Mouse (Mus musculus): ENCODE measurements around the gene Tut1. TPM values are rescaled to one million over a fixed set of nuclear protein-coding genes. Genes with fewer than 3 reads are reported as not detected.

Tut1 gene
- 26.1 and 29.3 TPM in 2 replicates for polyA plus RNA-seq (2012; rRNA removed)

DNA sequence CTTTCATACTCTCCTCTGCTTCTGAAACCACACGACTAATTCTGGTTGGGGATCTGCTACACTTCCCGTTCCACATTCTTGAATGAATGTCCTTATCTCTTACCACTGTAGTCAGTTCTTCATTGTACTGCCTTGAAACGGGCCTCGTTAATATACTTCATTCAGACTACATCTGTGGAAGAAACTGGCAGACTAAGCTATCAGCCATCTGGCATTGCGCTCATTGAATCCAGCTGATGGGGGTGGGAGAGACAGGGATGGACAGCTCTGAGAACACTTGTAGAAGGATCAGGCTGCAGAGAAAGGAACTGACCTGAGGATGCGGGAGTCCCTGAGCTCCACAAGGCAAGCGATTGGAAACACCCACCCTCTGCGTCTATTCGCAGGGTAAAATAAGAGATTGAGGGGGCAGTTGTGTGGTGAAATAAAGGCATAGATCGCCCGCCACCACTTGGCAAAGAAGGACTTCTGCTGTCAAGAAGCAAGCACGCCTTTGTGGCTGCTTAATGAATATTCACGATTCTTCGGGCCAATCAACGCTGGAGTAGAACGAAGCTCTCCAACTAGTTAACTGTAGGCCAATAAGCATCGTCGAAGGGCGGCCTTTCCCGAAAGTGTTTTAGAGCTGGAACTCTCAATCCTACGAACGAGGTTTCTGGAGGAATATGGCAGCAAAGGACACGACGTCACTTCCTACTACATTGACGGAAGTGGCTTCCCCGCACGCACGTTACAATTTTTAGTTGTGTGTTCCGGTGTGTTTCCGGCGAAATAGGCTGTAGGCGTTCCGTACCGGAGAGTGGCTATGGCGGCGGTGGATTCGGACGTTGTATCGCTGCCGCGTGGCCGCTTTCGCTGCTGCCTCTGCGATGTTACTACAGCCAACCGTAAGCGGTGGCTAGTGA lies at the start of gene Tut1:
Gene Tut1, plus strand, starts transcription at position 713 of the 905 bp plus-strand sequence.

DNA sequence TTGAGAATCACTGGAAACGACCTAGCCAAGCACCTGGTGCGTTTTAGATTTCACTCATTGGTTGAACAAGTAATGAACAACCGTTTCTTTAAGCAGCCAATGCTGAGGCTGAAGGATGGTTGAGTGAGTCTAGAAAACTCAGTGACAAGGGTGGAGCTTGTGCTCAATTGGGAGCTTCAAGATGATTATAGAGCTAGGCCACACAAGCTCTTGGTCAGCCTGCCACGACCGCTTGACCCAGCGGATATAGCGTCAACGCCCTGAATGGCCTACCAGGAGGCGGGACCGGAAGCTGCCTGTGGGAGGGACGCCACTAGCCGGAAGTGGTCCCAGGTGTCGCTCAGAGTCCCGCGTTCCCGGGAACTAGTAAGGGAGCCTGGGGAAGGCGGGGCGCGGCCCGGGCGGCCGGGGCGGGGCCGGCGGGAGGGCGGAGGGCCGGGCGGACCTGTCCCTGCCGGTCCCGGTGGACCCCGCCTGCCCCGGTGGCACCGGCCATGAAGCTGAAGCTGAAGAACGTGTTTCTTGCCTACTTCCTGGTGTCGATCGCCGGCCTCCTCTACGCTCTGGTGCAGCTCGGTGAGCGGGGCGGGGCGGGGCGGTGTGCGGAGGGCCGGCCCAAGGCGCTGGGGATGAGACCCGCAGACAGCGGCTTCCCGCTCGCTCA lies 33.4 kb upstream of the Tut1 start, which contains the start of gene B3gat3:
Gene B3gat3, plus strand, starts transcription at position 302 of the 664 bp plus-strand sequence.

GRCm38 (mm10) chr19:8929224-8930088 lies 24.2 kb upstream of the Tut1 start, which contains the start of the genes Rom1 and Eml3:
Rom1 (minus strand) TSS chr19:8929356.
Eml3 (plus strand) TSS chr19:8929552.

DNA sequence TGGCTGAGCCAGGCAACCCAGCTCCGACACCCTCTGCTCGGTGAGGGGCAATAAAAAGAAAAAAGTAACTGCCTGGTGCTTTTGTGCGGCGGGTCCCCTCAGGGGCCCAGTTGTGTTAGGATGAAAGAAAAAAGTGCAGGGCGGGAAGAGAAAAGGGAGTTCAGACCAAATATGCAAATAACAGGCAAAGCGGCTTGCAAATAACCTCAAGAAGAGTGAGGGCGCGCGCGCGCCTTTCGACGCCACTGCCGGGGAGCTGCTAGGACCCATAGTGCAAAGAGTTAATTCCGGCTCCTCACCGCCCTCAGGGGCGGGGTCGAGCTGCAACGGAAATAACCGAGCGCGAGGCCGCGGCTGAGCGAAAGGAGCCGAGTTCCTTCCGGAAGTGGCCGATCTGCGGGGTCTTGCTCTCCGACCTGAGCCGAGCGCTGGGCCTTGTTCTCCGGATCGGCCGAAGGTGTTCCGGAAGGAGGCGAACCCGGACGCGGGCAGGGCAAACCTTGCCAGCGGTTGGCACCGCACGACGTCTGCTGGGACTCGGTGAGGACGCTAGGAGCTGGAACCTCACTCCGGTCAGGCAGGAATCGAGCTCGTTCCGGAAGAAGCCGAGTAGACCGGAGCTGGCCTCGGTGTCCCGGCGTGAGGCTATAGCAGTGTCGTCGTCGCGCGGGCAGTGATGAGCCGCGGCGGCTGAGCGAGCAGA lies 12.0 kb upstream of the Tut1 start, which contains the start of gene Mta2:
Gene Mta2, plus strand, starts transcription at position 361 of the 703 bp plus-strand sequence.

GRCm38 (mm10) chr19:8966590-8967372 lies 13.1 kb downstream of the Tut1 start, which contains the start of gene Eef1g:
Eef1g (plus strand) TSS chr19:8967041.

DNA sequence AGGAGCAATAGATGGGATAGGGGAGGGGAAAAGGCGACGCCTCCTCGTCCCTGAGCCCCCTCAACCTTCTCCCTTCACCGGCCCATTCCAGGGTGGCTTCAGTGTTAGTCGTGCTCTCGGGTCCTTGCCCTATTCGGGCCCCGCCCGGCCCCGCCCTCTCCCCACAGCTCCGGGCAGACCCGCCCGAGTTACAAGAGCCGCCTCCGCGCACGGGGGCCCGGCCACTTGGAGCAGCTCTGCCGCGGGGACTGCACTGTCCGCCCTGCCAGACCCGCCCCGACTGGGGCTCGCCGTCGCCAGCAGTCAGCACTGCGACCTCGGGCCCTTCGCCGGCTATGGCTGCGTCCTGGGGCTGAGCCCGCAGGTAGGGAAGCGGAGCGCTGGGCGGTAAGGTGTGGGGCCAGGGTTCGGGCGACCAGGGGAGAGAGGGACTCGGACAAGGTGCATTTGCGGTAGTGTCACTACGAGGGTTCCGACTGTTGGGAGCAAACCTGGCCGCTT lies 35.5 kb downstream of the Tut1 start, which contains the start of gene Ahnak:
Gene Ahnak, plus strand, starts transcription at position 219 of the 501 bp plus-strand sequence.

Other genes with a start within 250 kb of the Tut1 start
- gene Slc3a2, start 230.5 kb upstream of the Tut1 start, polyA plus RNA-seq (2012; rRNA removed), result 139 and 144 TPM in 2 replicates
- 63.8 and 65.5 TPM in 2 replicates for gene Wdr74, start 218.0 kb upstream of the Tut1 start, polyA plus RNA-seq (2012; rRNA removed)
- 2.2 and 3.8 TPM in 2 replicates for gene 1700092M07Rik, start 213.1 kb upstream of the Tut1 start, polyA plus RNA-seq (2012; rRNA removed)
- 128 and 133 TPM in 2 replicates for gene Stx5a, start 212.4 kb upstream of the Tut1 start, polyA plus RNA-seq (2012; rRNA removed)
- 237 and 239 TPM in 2 replicates for gene Nxf1, start 196.8 kb upstream of the Tut1 start, polyA plus RNA-seq (2012; rRNA removed)
- gene Tmem223, start 182.9 kb upstream of the Tut1 start, polyA plus RNA-seq (2012; rRNA removed), result 238 and 255 TPM in 2 replicates
- gene Tmem179b, start 179.4 kb upstream of the Tut1 start, polyA plus RNA-seq (2012; rRNA removed), result 27.4 and 32.0 TPM in 2 replicates
- 26.2 TPM in 2 replicates for gene Taf6l, start 167.4 kb upstream of the Tut1 start, polyA plus RNA-seq (2012; rRNA removed)
- 141 and 149 TPM in 2 replicates for gene Polr2g, start 155.3 kb upstream of the Tut1 start, polyA plus RNA-seq (2012; rRNA removed)
- gene Zbtb3, start 151.3 kb upstream of the Tut1 start, polyA plus RNA-seq (2012; rRNA removed), result 5.2 and 5.8 TPM in 2 replicates
- 50.1 and 61.9 TPM in 2 replicates for gene Ttc9c, start 134.5 kb upstream of the Tut1 start, polyA plus RNA-seq (2012; rRNA removed)
- 92.1 and 94.3 TPM in 2 replicates for gene Hnrnpul2, start 133.8 kb upstream of the Tut1 start, polyA plus RNA-seq (2012; rRNA removed)
- gene AC129217.1, start 124.1 kb upstream of the Tut1 start, polyA plus RNA-seq (2012; rRNA removed), result 0.57 and 1.3 TPM in 2 replicates
- gene Bscl2, start 116.4 kb upstream of the Tut1 start, polyA plus RNA-seq (2012; rRNA removed), result 78.4 and 83.2 TPM in 2 replicates
- gene Gng3, start 114.7 kb upstream of the Tut1 start, polyA plus RNA-seq (2012; rRNA removed), result 190 TPM in 2 replicates
- gene Lrrn4cl, start 103.1 kb upstream of the Tut1 start, polyA plus RNA-seq (2012; rRNA removed), result 0.85 and 0.94 TPM in 2 replicates
- 136 and 140 TPM in 2 replicates for gene Ubxn1, start 82.4 kb upstream of the Tut1 start, polyA plus RNA-seq (2012; rRNA removed)
- 51.3 and 57.6 TPM in 2 replicates for gene Uqcc3, start 72.9 kb upstream of the Tut1 start, polyA plus RNA-seq (2012; rRNA removed)
- 4.9 and 6.7 TPM in 2 replicates for gene Lbhd1, start 70.1 kb upstream of the Tut1 start, polyA plus RNA-seq (2012; rRNA removed)
- not detected in 2 replicates for gene Gm49403, start 69.9 kb upstream of the Tut1 start, polyA plus RNA-seq (2012; rRNA removed)
- 67.3 and 81.7 TPM in 2 replicates for gene 1810009A15Rik, start 65.0 kb upstream of the Tut1 start, polyA plus RNA-seq (2012; rRNA removed)
- gene Gm49416, start 64.9 kb upstream of the Tut1 start, polyA plus RNA-seq (2012; rRNA removed), result 0.18 and 1.1 TPM in 2 replicates
- gene Ints5, start 60.8 kb upstream of the Tut1 start, polyA plus RNA-seq (2012; rRNA removed), result 28.9 and 29.0 TPM in 2 replicates
- gene Ganab, start 55.8 kb upstream of the Tut1 start, polyA plus RNA-seq (2012; rRNA removed), result 157 and 161 TPM in 2 replicates
- gene B3gat3, start 33.5 kb upstream of the Tut1 start, polyA plus RNA-seq (2012; rRNA removed), result 146 and 151 TPM in 2 replicates
- 2.0 and 3.3 TPM in 2 replicates for gene Rom1, start 24.5 kb upstream of the Tut1 start, polyA plus RNA-seq (2012; rRNA removed)
- 18.3 and 26.1 TPM in 2 replicates for gene Eml3, start 24.3 kb upstream of the Tut1 start, polyA plus RNA-seq (2012; rRNA removed)
- 62.2 and 65.0 TPM in 2 replicates for gene Mta2, start 12.0 kb upstream of the Tut1 start, polyA plus RNA-seq (2012; rRNA removed)
- 429 and 446 TPM in 2 replicates for gene Eef1g, start 13.2 kb downstream of the Tut1 start, polyA plus RNA-seq (2012; rRNA removed)
- gene Ahnak, start 35.4 kb downstream of the Tut1 start, polyA plus RNA-seq (2012; rRNA removed), result 3.8 and 8.4 TPM in 2 replicates
- gene Scgb1a1, start 134.1 kb downstream of the Tut1 start, polyA plus RNA-seq (2012; rRNA removed), result not detected in 2 replicates
- gene Asrgl1, start 181.8 kb downstream of the Tut1 start, polyA plus RNA-seq (2012; rRNA removed), result 12.2 and 13.9 TPM in 2 replicates